Mouse (Mus musculus): Measurements from ENCODE around the gene Hpcal1.

- TF ChIP-seq CTCF (IDR thresholded peaks at IDR 0.05; ENCODE audit: extremely low read depth, insufficient read length, insufficient replicate concordance, low read depth, low read length) = no peak
- TF ChIP-seq POLR2A (IDR thresholded peaks at IDR 0.05; ENCODE audit: low read depth, low read length) = no peak
Measured at GRCm38 (mm10) chr12:17733114-17733904, 42.7 kb downstream of the Hpcal1 start.
